Mouse (Mus musculus) gastrocnemius, postnatal 36 days (tissue): Measurements from ENCODE around the gene Baiap3. TPM values are rescaled to one million over a fixed set of nuclear protein-coding genes. Genes with fewer than 3 reads are reported as not detected.

ENCODE experiments used
- DNase-seq, 2 experiments: peaks; one replicate each; pipeline ENCODE4 v3.0.0; 2022
- intact Hi-C: fragments of 180-260 bp; cut with DNase I; formaldehyde crosslinking; loops from one replicate; pipeline ENCODE4 v1.15.1; 2025
- long read RNA-seq, 2 experiments: library from polyadenylated mRNA; stranded (forward); transcript quantifications; one replicate each; pipeline ENCODE4 v2.0.0; 2021
- total RNA-seq, 2 experiments: library from RNA; stranded (reverse); gene quantifications; 2 replicates each; pipeline ENCODE4 v1.2.3; 2021

Gene Baiap3
- total RNA-seq: not detected
- long read RNA-seq, experiment 1, partial matches to known transcripts: 1 of 1 reads
- long read RNA-seq, experiment 1, other reads (novel, unspliced or antisense): 0 of 1 reads
- long read RNA-seq, experiment 2: 0 reads

- DNase-seq: no peak
- intact Hi-C loops: no loop called here
Measured at GRCm38 (mm10) chr17:25256140-25256754, at the start of gene Baiap3. Gene Baiap3 (minus strand): TSS chr17:25256364.

- intact Hi-C loops: no loop called here
- no peak for DNase-seq
Measured at GRCm38 (mm10) chr17:25298094-25298493, 41.9 kb upstream of the Baiap3 start, which contains the start of gene Prss34. Gene Prss34 (plus strand): TSS chr17:25298394.

- intact Hi-C loops: loop anchor here (5.0 kb wide), 1 partner anchor 78 kb away; no protein-coding TSS in a partner anchor
- no peak for DNase-seq
Measured at GRCm38 (mm10) chr17:25294111-25294510, 37.9 kb upstream of the Baiap3 start.

- intact Hi-C loops: loop anchor here (5.0 kb wide), 1 partner anchor 79 kb away; no protein-coding TSS in a partner anchor
- DNase-seq: no peak
Measured at GRCm38 (mm10) chr17:25293495-25293894, 37.3 kb upstream of the Baiap3 start.

GRCm38 (mm10) chr17:25290411-25290810 lies 34.2 kb upstream of the Baiap3 start:
- intact Hi-C loops: loop anchor here (5.0 kb wide), 1 partner anchor 82 kb away; no protein-coding TSS in a partner anchor
- no peak for DNase-seq

GRCm38 (mm10) chr17:25288842-25289241 lies 32.7 kb upstream of the Baiap3 start:
- no peak for DNase-seq
- intact Hi-C loops: no loop called here

- intact Hi-C loops: no loop called here
- DNase-seq: peak in 1 of 2 experiments; percentile 39
Measured at GRCm38 (mm10) chr17:25285033-25285432, 28.9 kb upstream of the Baiap3 start.

GRCm38 (mm10) chr17:25282133-25282532 lies 26.0 kb upstream of the Baiap3 start:
- intact Hi-C loops: no loop called here
- no peak for DNase-seq

- intact Hi-C loops: no loop called here
- DNase-seq: no peak
Measured at GRCm38 (mm10) chr17:25275833-25276232, 19.7 kb upstream of the Baiap3 start.

- DNase-seq: no peak
- intact Hi-C loops: loop anchor here (5.0 kb wide), 1 partner anchor 87 kb away; the partner anchor contains the start of gene Unkl
Measured at GRCm38 (mm10) chr17:25274571-25275346, 18.6 kb upstream of the Baiap3 start, which contains the start of gene Ube2i. Gene Ube2i (minus strand): TSS chr17:25274622.

GRCm38 (mm10) chr17:25273706-25274501 lies 17.7 kb upstream of the Baiap3 start:
- DNase-seq: peak; percentile 89 to 99
- intact Hi-C loops: loop anchor here (5.0 kb wide), 1 partner anchor 87 kb away; the partner anchor contains the start of gene Unkl

GRCm38 (mm10) chr17:25272951-25273705 lies 17.0 kb upstream of the Baiap3 start:
- peak in 1 of 2 experiments; percentile 81 for DNase-seq
- intact Hi-C loops: loop anchor here (5.0 kb wide), 1 partner anchor 86 kb away; the partner anchor contains the start of gene Unkl

- DNase-seq: no peak
- intact Hi-C loops: loop anchor here (5.0 kb wide), 1 partner anchor 85 kb away; the partner anchor contains the start of gene Unkl
Measured at GRCm38 (mm10) chr17:25272326-25272725, 16.2 kb upstream of the Baiap3 start.

GRCm38 (mm10) chr17:25270795-25271335 lies 14.7 kb upstream of the Baiap3 start:
- intact Hi-C loops: loop anchor here (5.0 kb wide), 1 partner anchor 84 kb away; the partner anchor contains the start of gene Unkl
- DNase-seq: no peak

- intact Hi-C loops: no loop called here
- DNase-seq: no peak
Measured at GRCm38 (mm10) chr17:25264453-25264852, 8.3 kb upstream of the Baiap3 start.

- no peak for DNase-seq
- intact Hi-C loops: no loop called here
Measured at GRCm38 (mm10) chr17:25257804-25258261, 1.7 kb upstream of the Baiap3 start.

GRCm38 (mm10) chr17:25255110-25255509 lies 1.1 kb downstream of the Baiap3 start:
- DNase-seq: no peak
- intact Hi-C loops: no loop called here

GRCm38 (mm10) chr17:25253760-25254159 lies 2.4 kb downstream of the Baiap3 start:
- no peak for DNase-seq
- intact Hi-C loops: no loop called here

GRCm38 (mm10) chr17:25252643-25253042 lies 3.5 kb downstream of the Baiap3 start:
- intact Hi-C loops: no loop called here
- DNase-seq: no peak
